Mouse (Mus musculus): ENCODE data around the gene 2010111I01Rik.

DNA sequence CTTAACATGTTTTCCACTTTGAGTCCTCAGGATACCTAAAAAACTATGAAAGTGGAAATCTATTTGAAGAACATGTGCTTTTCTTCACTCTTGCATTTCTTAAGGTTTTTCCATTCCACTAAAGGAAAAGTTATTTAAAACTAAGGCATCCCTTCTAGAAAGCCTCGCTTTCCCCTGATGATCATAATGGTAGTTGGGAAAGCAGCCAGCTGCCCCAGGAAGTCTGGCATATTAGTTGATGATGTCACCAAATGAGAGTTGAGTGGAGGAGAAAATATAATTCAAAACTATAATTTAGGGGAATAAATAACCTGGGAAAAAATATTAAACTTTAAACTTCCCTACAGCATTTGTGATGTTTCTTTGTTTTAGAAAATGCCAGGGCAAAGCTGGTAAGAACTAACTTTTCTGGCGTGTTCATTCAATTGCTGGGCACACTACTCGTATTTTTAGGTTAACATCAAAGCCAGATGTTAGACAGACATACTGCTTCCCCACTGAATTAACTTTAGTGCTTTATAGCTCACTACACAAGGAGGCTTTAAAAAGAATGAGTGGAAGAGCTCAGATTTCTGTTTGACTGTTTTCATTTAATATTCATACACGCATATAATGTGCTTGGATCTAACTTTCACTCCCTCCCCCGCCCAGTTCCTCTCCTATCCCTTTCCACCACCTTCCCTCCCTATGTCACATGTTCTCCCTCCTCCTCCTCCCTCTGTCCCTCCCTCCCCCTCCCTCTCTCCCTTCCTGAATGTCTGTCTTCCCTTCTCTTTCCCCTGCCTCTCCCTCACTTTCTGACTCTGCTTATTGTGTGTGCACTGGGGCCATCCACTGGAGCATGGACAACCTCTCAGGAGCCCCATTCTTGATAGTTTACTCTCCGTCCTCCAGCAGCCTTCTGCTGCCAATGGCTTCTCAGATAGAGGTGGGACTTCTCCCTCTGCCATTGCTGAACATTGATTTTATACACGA lies 58.8 kb downstream of the 2010111I01Rik start:
- TF ChIP-seq CTCF (IDR thresholded peaks at IDR 0.05; ENCODE audit: borderline replicate concordance, insufficient read depth, low read length), result no peak
- no peak for TF ChIP-seq POLR2A (IDR thresholded peaks at IDR 0.05; ENCODE audit: low read depth, low read length)

Measured in embryonic fibroblast, embryonic 13.5 days (primary cell).